Mouse (Mus musculus) CH12.LX (cell line): ENCODE measurements at regions not wholly inside any gene's neighbourhood (a gene's known extent, or its start where the extent isn't known, plus 50 kb on each side); places are given as distances from the start of the nearest gene placed in this dataset.

ENCODE experiments used
- DNase-seq: peaks from one replicate; pipeline ENCODE4 v3.0.0-alpha.2; 2013; ENCODE audit errors: extremely low read depth
- H3K27ac ChIP-seq: 2 replicates; pipeline ENCODE4 v1.5.1; 2012; ENCODE audit warnings: low read depth, mild to moderate bottlenecking, control low read depth, moderate library complexity; ENCODE audit not compliant: insufficient read depth
- H3K27me3 ChIP-seq: replicated peaks from 2 replicates; pipeline ENCODE3; 2012; ENCODE audit warnings: inconsistent platforms
- H3K36me3 ChIP-seq, 2 experiments: replicated peaks in 1 of 2; 2 replicates each; pipeline versions ENCODE3 to v1.6.1; 2012; ENCODE audit warnings: inconsistent platforms in 1 of 2, low read length in 1 of 2, mild to moderate bottlenecking in 1 of 2, mixed read lengths in 1 of 2, moderate library complexity in 1 of 2; ENCODE audit not compliant: control insufficient read depth in 1 of 2, insufficient read depth in 1 of 2
- H3K4me1 ChIP-seq, 2 experiments: 2 replicates each; pipeline ENCODE4 v1.6.1; 2012; ENCODE audit warnings: inconsistent platforms in 1 of 2, moderate library complexity in 1 of 2; ENCODE audit not compliant: insufficient read depth in 2 of 2, control insufficient read depth in 1 of 2
- H3K4me2 ChIP-seq: 2 replicates; pipeline ENCODE4 v1.6.1; 2012; ENCODE audit warnings: low read depth, mild to moderate bottlenecking, control low read depth; ENCODE audit not compliant: poor library complexity, insufficient read depth, severe bottlenecking
- H3K4me3 ChIP-seq, 3 experiments: fragments of 150-350 bp in 1 of 3; sonication (generic) in 1 of 3; replicated peaks in 1 of 3; 2 replicates each; pipeline versions ENCODE3 to v1.5.1; 2011 to 2012; ENCODE audit warnings: low read depth in 2 of 3, low read length in 2 of 3, mild to moderate bottlenecking in 2 of 3, moderate library complexity in 2 of 3, control low read depth in 1 of 3, improper control_type of control experiment in 1 of 3, inconsistent platforms in 1 of 3, mixed read lengths in 1 of 3; ENCODE audit not compliant: poor library complexity in 1 of 3
- H3K79me2 ChIP-seq: replicated peaks from 2 replicates; pipeline ENCODE4 v1.6.1; 2012; ENCODE audit warnings: mild to moderate bottlenecking, moderate library complexity; ENCODE audit not compliant: control insufficient read depth, poor library complexity, insufficient read depth, severe bottlenecking; ENCODE audit errors: extremely low read depth
- H3K9ac ChIP-seq: 2 replicates; pipeline ENCODE4 v1.6.1; 2012; ENCODE audit warnings: low read depth, mild to moderate bottlenecking, control low read depth, moderate library complexity; ENCODE audit not compliant: insufficient read depth
- H3K9me3 ChIP-seq: replicated peaks from 2 replicates; pipeline ENCODE3; 2012; ENCODE audit warnings: low read length, inconsistent platforms, mixed read lengths
- CHD1 ChIP-seq: IDR thresholded peaks from 2 replicates; pipeline ENCODE4 v1.6.1; 2012; ENCODE audit warnings: low read depth, low read length, improper control_type of control experiment, inconsistent platforms
- E2F4 ChIP-seq: IDR thresholded peaks from 2 replicates; pipeline ENCODE4 v1.6.1; 2011; ENCODE audit warnings: low read depth, low read length, improper control_type of control experiment; ENCODE audit not compliant: insufficient replicate concordance
- ELF1 ChIP-seq: IDR thresholded peaks from 2 replicates; pipeline ENCODE4 v1.6.1; 2014; ENCODE audit warnings: low read depth, mild to moderate bottlenecking, inconsistent platforms, low read length, improper control_type of control experiment
- IRF4 ChIP-seq: IDR thresholded peaks from 2 replicates; pipeline ENCODE4 v1.6.1; 2014; ENCODE audit warnings: low read depth, mild to moderate bottlenecking, inconsistent platforms, low read length, improper control_type of control experiment
- JUND ChIP-seq: conservative IDR thresholded peaks from 2 replicates; pipeline ENCODE4 v1.6.1; 2011; ENCODE audit warnings: low read depth, low read length, improper control_type of control experiment
- MAZ ChIP-seq: IDR thresholded peaks from 2 replicates; pipeline ENCODE4 v1.6.1; 2012; ENCODE audit warnings: low read depth, mild to moderate bottlenecking, inconsistent platforms, low read length, improper control_type of control experiment, moderate library complexity
- MEF2A ChIP-seq: IDR thresholded peaks from 2 replicates; pipeline ENCODE4 v1.6.1; 2014; ENCODE audit warnings: low read depth, mild to moderate bottlenecking, inconsistent platforms, low read length, improper control_type of control experiment, borderline replicate concordance
- MXI1 ChIP-seq: IDR thresholded peaks from 2 replicates; pipeline ENCODE4 v1.6.1; 2011; ENCODE audit warnings: mild to moderate bottlenecking, low read depth, low read length, improper control_type of control experiment
- NELFE ChIP-seq: IDR thresholded peaks from 2 replicates; pipeline ENCODE4 v1.6.1; 2011; ENCODE audit warnings: low read depth, low read length, improper control_type of control experiment
- PAX5 ChIP-seq: IDR thresholded peaks from 2 replicates; pipeline ENCODE4 v1.6.1; 2012; ENCODE audit warnings: low read length, inconsistent platforms, mixed read lengths
- POLR2A ChIP-seq: IDR thresholded peaks from 2 replicates; pipeline ENCODE4 v1.6.1; 2011; ENCODE audit warnings: low read depth, mild to moderate bottlenecking, improper control_type of control experiment, low read length
- RAD21 ChIP-seq: IDR thresholded peaks from 2 replicates; pipeline ENCODE4 v1.6.1; 2011; ENCODE audit warnings: low read depth, mild to moderate bottlenecking, low read length, improper control_type of control experiment, moderate library complexity
- SMC3 ChIP-seq: IDR thresholded peaks from 2 replicates; pipeline ENCODE4 v1.6.1; 2011; ENCODE audit warnings: low read depth, low read length, improper control_type of control experiment
- UBTF ChIP-seq: IDR thresholded peaks from 2 replicates; pipeline ENCODE4 v1.6.1; 2012; ENCODE audit warnings: low read depth, mild to moderate bottlenecking, inconsistent platforms, low read length, improper control_type of control experiment, moderate library complexity
- USF2 ChIP-seq: conservative IDR thresholded peaks from 2 replicates; pipeline ENCODE4 v1.6.1; 2011; ENCODE audit warnings: low read depth, low read length, improper control_type of control experiment
- ZKSCAN1 ChIP-seq: IDR thresholded peaks from 2 replicates; pipeline ENCODE4 v1.6.1; 2012; ENCODE audit warnings: low read depth, inconsistent platforms, low read length, improper control_type of control experiment, borderline replicate concordance
- ZMIZ1 ChIP-seq: IDR thresholded peaks from 2 replicates; pipeline ENCODE4 v1.6.1; 2012; ENCODE audit warnings: low read depth, mild to moderate bottlenecking, inconsistent platforms, low read length, improper control_type of control experiment
- ZNF384 ChIP-seq: IDR thresholded peaks from 2 replicates; pipeline ENCODE4 v1.6.1; 2012; ENCODE audit warnings: low read depth, low read length, improper control_type of control experiment, inconsistent platforms
- dilution Hi-C: fragments of 300-500 bp; cut with MboI; formaldehyde crosslinking; loops from 2 replicates; pipeline ENCODE4 v1.14.3; 2020; ENCODE audit warnings: low sequenced_read_pairs; ENCODE audit not compliant: extremely low pct_unique_long_range_greater_than_20kb, extremely low pct_ligation_motif_present
- in situ Hi-C: fragments of 300-500 bp; cut with MboI; formaldehyde crosslinking; loops from 3 replicates; pipeline ENCODE4 v1.14.3; 2019; ENCODE audit warnings: low sequenced_read_pairs, low pct_ligation_motif_present, low pct_unique_long_range_greater_than_20kb, mixed read lengths

DNA sequence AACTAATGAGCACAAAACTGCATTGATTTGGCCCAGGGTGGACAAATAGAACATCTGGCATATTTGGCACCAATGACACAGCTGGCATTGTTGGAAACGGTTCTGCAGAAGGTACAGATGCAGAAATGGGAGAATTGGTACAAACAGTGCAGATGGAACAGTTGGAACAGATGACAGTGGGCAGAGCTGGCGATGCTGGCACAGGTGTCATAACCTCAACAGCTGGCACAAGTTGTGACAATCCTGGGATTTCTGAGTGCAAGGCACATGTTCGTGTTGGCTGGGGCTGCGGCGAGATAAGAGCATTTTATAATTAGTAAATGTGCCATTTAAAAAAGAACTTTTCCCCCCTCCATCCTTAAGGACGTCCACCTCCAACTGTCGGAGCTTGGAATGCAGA lies 77.8 kb upstream of the Zbtb18 start:
- no peaks in the 10 kb centered on the region for H3K79me2 ChIP-seq
- H3K9ac ChIP-seq = no peak overlapping the region
- peaks cover 0 to 6% of the 10 kb centered on the region in 2 experiments; a peak in 1 of 4 replicates for H3K4me1 ChIP-seq
- H3K4me2 ChIP-seq = no peak overlapping the region
- dilution Hi-C loops = no loop called here
- in situ Hi-C loops = no loop called here
- TF ChIP-seq ZKSCAN1 (no peak), PAX5 (no peak), MAZ (no peak), MEF2A (no peak), ELF1 (no peak), NELFE (no peak), SMC3 (no peak), MXI1 (no peak), ZNF384 (no peak), UBTF (no peak), POLR2A (no peak), RAD21 (no peak), CHD1 (no peak), ZMIZ1 (no peak), IRF4 (no peak), JUND (no peak), E2F4 (no peak)
- TF ChIP-seq, all 38 proteins: peak for 0
- H3K27ac ChIP-seq = no peak overlapping the region
- no peaks in the 10 kb centered on the region for H3K27me3 ChIP-seq
- DNase-seq = no peak
- no peak overlapping the region for H3K4me3 ChIP-seq
- no peaks in the 10 kb centered on the region for H3K36me3 ChIP-seq
- H3K9me3 ChIP-seq = no peaks in the 10 kb centered on the region

GRCm38 (mm10) chr1:177362398-177362797 lies 79.8 kb upstream of the Zbtb18 start:
- H3K36me3 ChIP-seq = no peaks in the 10 kb centered on the region
- no peak for DNase-seq
- TF ChIP-seq USF2 = no peak
- H3K4me2 ChIP-seq = no peak overlapping the region
- no peaks in the 10 kb centered on the region for H3K79me2 ChIP-seq
- H3K4me3 ChIP-seq = no peak overlapping the region
- no peaks in the 10 kb centered on the region for H3K9me3 ChIP-seq
- no peaks in the 10 kb centered on the region for H3K27me3 ChIP-seq
- dilution Hi-C loops = no loop called here
- no peak overlapping the region for H3K27ac ChIP-seq
- in situ Hi-C loops = no loop called here
- H3K4me1 ChIP-seq = no peaks in the 10 kb centered on the region
- H3K9ac ChIP-seq = no peak overlapping the region
